Mouse (Mus musculus) embryo, embryonic 11 days (tissue): Measurements from ENCODE around the gene Pik3r1.
A peak's percentile ranks its signal among the peaks of the same experiment; 100 is the strongest.

Experiments
- DNase-seq: peaks from one replicate; pipeline ENCODE4 v3.0.0-alpha.2; 2015

Gene Pik3r1

GRCm38 (mm10) chr13:101736521-101737387 is 31.3 kb downstream of the Pik3r1 start:
- DNase-seq: no peak

- peak; percentile 59 for DNase-seq
Observed at GRCm38 (mm10) chr13:101735364-101736120, 32.5 kb downstream of the Pik3r1 start.

GRCm38 (mm10) chr13:101734227-101734626 is 33.8 kb downstream of the Pik3r1 start:
- no peak for DNase-seq

- no peak for DNase-seq
Observed at GRCm38 (mm10) chr13:101732675-101733074, 35.3 kb downstream of the Pik3r1 start.

- no peak for DNase-seq
Observed at GRCm38 (mm10) chr13:101731777-101732176, 36.2 kb downstream of the Pik3r1 start.

- DNase-seq: no peak
Observed at GRCm38 (mm10) chr13:101730351-101730750, 37.7 kb downstream of the Pik3r1 start.

GRCm38 (mm10) chr13:101729248-101730055 is 38.6 kb downstream of the Pik3r1 start:
- DNase-seq: peak; percentile 50

- DNase-seq: peak; percentile 71
Observed at GRCm38 (mm10) chr13:101728816-101729215, 39.2 kb downstream of the Pik3r1 start.

GRCm38 (mm10) chr13:101728300-101728699 is 39.7 kb downstream of the Pik3r1 start:
- no peak for DNase-seq

GRCm38 (mm10) chr13:101727837-101728236 is 40.2 kb downstream of the Pik3r1 start:
- peak; percentile 45 for DNase-seq

GRCm38 (mm10) chr13:101726922-101727321 is 41.1 kb downstream of the Pik3r1 start:
- no peak for DNase-seq

- DNase-seq: no peak
Observed at GRCm38 (mm10) chr13:101721901-101722595, 46.0 kb downstream of the Pik3r1 start.

- no peak for DNase-seq
Observed at GRCm38 (mm10) chr13:101721154-101721553, 46.9 kb downstream of the Pik3r1 start.

GRCm38 (mm10) chr13:101719312-101719870 is 48.6 kb downstream of the Pik3r1 start:
- DNase-seq: peak; percentile 91

GRCm38 (mm10) chr13:101718744-101719143 is 49.3 kb downstream of the Pik3r1 start:
- DNase-seq: no peak

GRCm38 (mm10) chr13:101717836-101718235 is 50.2 kb downstream of the Pik3r1 start:
- DNase-seq: no peak

GRCm38 (mm10) chr13:101713429-101714088 is 54.5 kb downstream of the Pik3r1 start:
- DNase-seq: no peak

- DNase-seq: no peak
Observed at GRCm38 (mm10) chr13:101712720-101713428, 55.1 kb downstream of the Pik3r1 start.

- DNase-seq: no peak
Observed at GRCm38 (mm10) chr13:101712099-101712498, 55.9 kb downstream of the Pik3r1 start.

- DNase-seq: no peak
Observed at GRCm38 (mm10) chr13:101711301-101711700, 56.7 kb downstream of the Pik3r1 start.

GRCm38 (mm10) chr13:101709788-101710187 is 58.2 kb downstream of the Pik3r1 start:
- DNase-seq: no peak
